Mouse (Mus musculus) liver, embryonic 12.5 days (tissue): ENCODE results near the gene Tnfsf10. TPM values are rescaled to one million over a fixed set of nuclear protein-coding genes. Genes with fewer than 3 reads are reported as not detected.

Source experiments
- ATAC-seq: fragments of 200-750 bp; cut with Nextera tagmentation; 2 replicates; pipeline ENCODE4 v1.8.0; 2017; ENCODE audit warnings: moderate number of reproducible peaks, mild to moderate bottlenecking, moderate library complexity
- H3K27ac ChIP-seq: fragments of 300-500 bp; sonication (generic); 2 replicates; pipeline ENCODE4 v1.5.1; 2016; ENCODE audit warnings: mild to moderate bottlenecking
- H3K27me3 ChIP-seq: fragments of 300-500 bp; sonication (generic); replicated peaks from 2 replicates; pipeline ENCODE4 v1.6.1; 2016; ENCODE audit warnings: mild to moderate bottlenecking, moderate library complexity
- H3K36me3 ChIP-seq: fragments of 300-500 bp; sonication (generic); 2 replicates; pipeline ENCODE4 v1.6.1; 2016; ENCODE audit warnings: mild to moderate bottlenecking, moderate library complexity
- H3K4me1 ChIP-seq: fragments of 300-500 bp; sonication (generic); 2 replicates; pipeline ENCODE4 v1.6.1; 2016
- H3K4me2 ChIP-seq: fragments of 300-500 bp; sonication (generic); 2 replicates; pipeline ENCODE4 v1.6.1; 2016; ENCODE audit warnings: mild to moderate bottlenecking, moderate library complexity
- H3K4me3 ChIP-seq: fragments of 300-500 bp; sonication (generic); 2 replicates; pipeline ENCODE4 v1.5.1; 2016; ENCODE audit warnings: mild to moderate bottlenecking, moderate library complexity
- H3K9ac ChIP-seq: fragments of 300-500 bp; sonication (generic); 2 replicates; pipeline ENCODE4 v1.6.1; 2016; ENCODE audit warnings: mild to moderate bottlenecking, moderate library complexity
- H3K9me3 ChIP-seq: fragments of 300-500 bp; sonication (generic); replicated peaks from 2 replicates; pipeline ENCODE4 v1.6.1; 2016; ENCODE audit warnings: mild to moderate bottlenecking, moderate library complexity
- WGBS: fragments of 180-500 bp; shearing (Covaris S2); methylation state at CpG from one replicate; pipeline ENCODE4 v1.1.7; 2016; ENCODE audit not compliant: insufficient replicate concordance; 5-methylcytosine and 5-hydroxymethylcytosine counted together
- polyA plus RNA-seq: library from polyadenylated mRNA; unstranded; fragments of >200 nt; fragmentation: Nextera tagmentation; extraction: Ambion mirVana; gene quantifications from 2 replicates; pipeline ENCODE4 v1.2.1, GENCODE M21; 2016

The Tnfsf10 gene
- polyA plus RNA-seq, 1 experiment from 2014 or later = 0.07 TPM

GRCm38 (mm10) chr3:27314506-27315164, 2.2 kb upstream of the Tnfsf10 start:
- WGBS = 43% methylated on average over 2 of the region's 2 CpGs
- Histone ChIP-seq H3K9ac (no peak overlapping the region), H3K27ac (no peak overlapping the region), H3K4me1 (no peaks in the 10 kb centered on the region), H3K9me3 (no peaks in the 10 kb centered on the region), H3K36me3 (no peaks in the 10 kb centered on the region), H3K4me2 (no peak overlapping the region), H3K4me3 (no peak overlapping the region), H3K27me3 (no peaks in the 10 kb centered on the region)
- no peak for ATAC-seq

GRCm38 (mm10) chr3:27317288-27318024, 628 bp downstream of the Tnfsf10 start:
- Histone ChIP-seq H3K9ac (no peak overlapping the region), H3K27me3 (no peaks in the 10 kb centered on the region), H3K27ac (no peak overlapping the region), H3K4me3 (peak overlapping the region; percentile 21), H3K4me1 (no peaks in the 10 kb centered on the region), H3K4me2 (peak overlapping the region; percentile 45), H3K9me3 (no peaks in the 10 kb centered on the region), H3K36me3 (no peaks in the 10 kb centered on the region)
- WGBS = 61% methylated on average over 4 of the region's 4 CpGs
- no peak for ATAC-seq

GRCm38 (mm10) chr3:27319650-27320049, 2.8 kb downstream of the Tnfsf10 start:
- no peaks in the 10 kb centered on the region for H3K9me3 ChIP-seq
- ATAC-seq = no peak

GRCm38 (mm10) chr3:27320613-27321495, 4.0 kb downstream of the Tnfsf10 start:
- Histone ChIP-seq H3K9me3 (no peaks in the 10 kb centered on the region), H3K27ac (no peak overlapping the region), H3K4me3 (no peak overlapping the region), H3K27me3 (no peaks in the 10 kb centered on the region), H3K4me2 (no peak overlapping the region), H3K4me1 (no peaks in the 10 kb centered on the region), H3K9ac (no peak overlapping the region), H3K36me3 (no peaks in the 10 kb centered on the region)
- 65% methylated on average over 9 of the region's 9 CpGs for WGBS
- no peak for ATAC-seq

More at GRCm38 (mm10) chr3:27319650-27320049, 2.8 kb downstream of the Tnfsf10 start:
- Histone ChIP-seq H3K4me2 (no peak overlapping the region), H3K4me3 (no peak overlapping the region), H3K27me3 (no peaks in the 10 kb centered on the region), H3K4me1 (no peaks in the 10 kb centered on the region), H3K36me3 (no peaks in the 10 kb centered on the region), H3K9ac (no peak overlapping the region), H3K27ac (no peak overlapping the region)
- 90% methylated on average over 1 of the region's 1 CpGs for WGBS

GRCm38 (mm10) chr3:27322591-27322990, 5.8 kb downstream of the Tnfsf10 start:
- 66% methylated on average over 9 of the region's 9 CpGs for WGBS
- H3K4me1 ChIP-seq = no peaks in the 10 kb centered on the region
- no peak for ATAC-seq

GRCm38 (mm10) chr3:27323551-27323950, 6.7 kb downstream of the Tnfsf10 start:
- H3K27me3 ChIP-seq = no peaks in the 10 kb centered on the region
- H3K36me3 ChIP-seq = no peaks in the 10 kb centered on the region
- H3K4me3 ChIP-seq = no peak overlapping the region
- H3K9ac ChIP-seq = no peak overlapping the region
- WGBS = 62% methylated on average over 5 of the region's 5 CpGs
- no peaks in the 10 kb centered on the region for H3K4me1 ChIP-seq
- no peaks in the 10 kb centered on the region for H3K9me3 ChIP-seq
- no peak for ATAC-seq
- H3K27ac ChIP-seq = no peak overlapping the region
- no peak overlapping the region for H3K4me2 ChIP-seq

More at GRCm38 (mm10) chr3:27322591-27322990, 5.8 kb downstream of the Tnfsf10 start:
- H3K27ac ChIP-seq = no peak overlapping the region
- no peaks in the 10 kb centered on the region for H3K9me3 ChIP-seq
- no peaks in the 10 kb centered on the region for H3K27me3 ChIP-seq
- H3K4me2 ChIP-seq = no peak overlapping the region
- H3K36me3 ChIP-seq = no peaks in the 10 kb centered on the region
- H3K4me3 ChIP-seq = no peak overlapping the region
- H3K9ac ChIP-seq = no peak overlapping the region

- no peak overlapping the region for H3K27ac ChIP-seq
- no peak overlapping the region for H3K4me3 ChIP-seq
- H3K4me1 ChIP-seq = no peaks in the 10 kb centered on the region
- H3K9me3 ChIP-seq = no peaks in the 10 kb centered on the region
- no peak overlapping the region for H3K4me2 ChIP-seq
- 65% methylated on average over 4 of the region's 4 CpGs for WGBS
- H3K9ac ChIP-seq = no peak overlapping the region
- no peaks in the 10 kb centered on the region for H3K27me3 ChIP-seq
- H3K36me3 ChIP-seq = no peaks in the 10 kb centered on the region
- ATAC-seq = no peak
These were observed 9.9 kb downstream of the Tnfsf10 start for GRCm38 (mm10) chr3:27326633-27327191.

GRCm38 (mm10) chr3:27330706-27331105, 13.9 kb downstream of the Tnfsf10 start:
- no peak for ATAC-seq
- Histone ChIP-seq H3K36me3 (no peaks in the 10 kb centered on the region), H3K27me3 (no peaks in the 10 kb centered on the region), H3K9ac (no peak overlapping the region), H3K4me3 (no peak overlapping the region), H3K4me2 (no peak overlapping the region), H3K27ac (no peak overlapping the region), H3K9me3 (no peaks in the 10 kb centered on the region), H3K4me1 (no peaks in the 10 kb centered on the region)
- 75% methylated on average over 5 of the region's 5 CpGs for WGBS

GRCm38 (mm10) chr3:27338437-27338836, 21.6 kb downstream of the Tnfsf10 start:
- Histone ChIP-seq H3K36me3 (no peaks in the 10 kb centered on the region), H3K27ac (no peak overlapping the region), H3K4me2 (no peak overlapping the region), H3K4me3 (no peak overlapping the region), H3K4me1 (no peaks in the 10 kb centered on the region), H3K9ac (no peak overlapping the region), H3K9me3 (no peaks in the 10 kb centered on the region), H3K27me3 (no peaks in the 10 kb centered on the region)
- no peak for ATAC-seq
- WGBS = 23% methylated on average over 6 of the region's 6 CpGs

GRCm38 (mm10) chr3:27338887-27339286, 22.1 kb downstream of the Tnfsf10 start:
- no peaks in the 10 kb centered on the region for H3K9me3 ChIP-seq
- no peaks in the 10 kb centered on the region for H3K4me1 ChIP-seq
- no peaks in the 10 kb centered on the region for H3K36me3 ChIP-seq
- no peak overlapping the region for H3K9ac ChIP-seq
- no peak overlapping the region for H3K27ac ChIP-seq
- 65% methylated on average over 3 of the region's 3 CpGs for WGBS
- H3K4me2 ChIP-seq = no peak overlapping the region
- no peak overlapping the region for H3K4me3 ChIP-seq
- no peak for ATAC-seq
- no peaks in the 10 kb centered on the region for H3K27me3 ChIP-seq

GRCm38 (mm10) chr3:27340757-27341156, 23.9 kb downstream of the Tnfsf10 start:
- Histone ChIP-seq H3K36me3 (no peaks in the 10 kb centered on the region), H3K27ac (no peak overlapping the region), H3K9ac (no peak overlapping the region), H3K4me2 (no peak overlapping the region), H3K9me3 (no peaks in the 10 kb centered on the region), H3K4me1 (no peaks in the 10 kb centered on the region), H3K27me3 (no peaks in the 10 kb centered on the region), H3K4me3 (no peak overlapping the region)
- WGBS = 77% methylated on average over 5 of the region's 5 CpGs
- no peak for ATAC-seq
